Mouse (Mus musculus): ENCODE measurements around the gene Ube4b. TPM values are rescaled to one million over a fixed set of nuclear protein-coding genes. Genes with fewer than 3 reads are reported as not detected.
"Not testable (repeated sequence)": the region's sequence is repeated elsewhere in the genome, so short reads cannot be mapped to it uniquely, and the experiment has no call there.

Gene Ube4b
- total and polyA plus RNA-seq, 2 experiments from 2014 or later = 47.6 to 93.3 TPM

DNA sequence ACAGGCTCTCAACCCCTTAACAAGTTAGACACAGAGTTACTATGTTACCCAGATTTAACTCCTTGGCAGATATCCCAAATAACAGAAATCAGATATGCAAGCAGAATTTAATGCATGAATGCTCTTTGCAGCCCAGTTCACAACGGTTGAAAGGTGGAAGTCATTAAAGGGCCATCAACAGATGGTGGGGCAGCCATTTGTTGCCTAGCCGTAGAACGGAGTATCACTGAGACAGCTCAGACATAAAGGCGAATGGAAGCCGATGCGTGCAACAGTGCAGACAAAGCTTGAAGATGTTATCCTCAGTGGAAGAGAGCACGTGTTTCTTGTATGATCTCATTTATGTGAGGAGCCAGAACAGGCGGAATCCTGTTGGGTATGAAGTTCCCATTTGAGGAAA lies 14.0 kb upstream of the Ube4b start:
- H3K27me3 ChIP-seq (ENCODE audit: insufficient read depth, low read length) = no peaks in the 10 kb centered on the region
- H3K4me2 ChIP-seq (ENCODE audit: low read depth) = no peak overlapping the region
- no peak overlapping the region for H3K9ac ChIP-seq
- 48% methylated on average over 8 of the region's 8 CpGs for WGBS
- no peak overlapping the region for H3K27ac ChIP-seq (ENCODE audit: low read depth, low read length)
- no peak for ATAC-seq
- H3K4me1 ChIP-seq (ENCODE audit: insufficient read depth) = peaks cover 7% of the 10 kb centered on the region
- DNase-seq = no peak
- no peaks in the 10 kb centered on the region for H3K36me3 ChIP-seq (ENCODE audit: insufficient read depth)
- no peak overlapping the region for H3K4me3 ChIP-seq (ENCODE audit: low read depth, low read length)
- no peak for TF ChIP-seq CTCF (IDR thresholded peaks at IDR 0.05; ENCODE audit: low read depth)
- H3K9me3 ChIP-seq (ENCODE audit: low read length) = no peaks in the 10 kb centered on the region

DNA sequence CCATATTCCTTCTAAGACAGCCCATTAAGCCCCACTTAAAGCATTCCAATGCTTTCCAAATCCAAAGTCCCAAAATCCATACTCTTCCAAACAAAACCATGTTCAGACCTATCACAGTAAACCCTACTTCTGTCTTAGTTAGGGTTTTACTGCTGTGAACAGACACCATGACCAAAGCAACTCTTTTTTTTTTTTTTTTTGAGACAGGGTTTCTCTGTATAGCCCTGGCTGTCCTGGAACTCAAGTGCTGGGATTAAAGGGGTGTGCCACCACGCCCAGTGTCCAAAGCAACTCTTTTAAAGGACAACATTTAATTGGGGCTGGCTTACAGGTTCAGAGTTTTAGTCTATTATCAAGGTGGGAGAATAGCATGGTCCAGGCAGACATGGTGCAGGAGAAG lies 5.3 kb upstream of the Ube4b start:
- not testable (repeated sequence) for DNase-seq; ATAC-seq; H3K4me3 ChIP-seq (ENCODE audit: low read depth, low read length); H3K36me3 ChIP-seq (ENCODE audit: insufficient read depth); H3K4me2 ChIP-seq (ENCODE audit: low read depth); H3K27me3 ChIP-seq (ENCODE audit: insufficient read depth, low read length); H3K4me1 ChIP-seq (ENCODE audit: insufficient read depth); H3K9me3 ChIP-seq (ENCODE audit: low read length); H3K27ac ChIP-seq (ENCODE audit: low read depth, low read length); H3K9ac ChIP-seq
- 62% methylated on average over 1 of the region's 1 CpGs for WGBS

DNA sequence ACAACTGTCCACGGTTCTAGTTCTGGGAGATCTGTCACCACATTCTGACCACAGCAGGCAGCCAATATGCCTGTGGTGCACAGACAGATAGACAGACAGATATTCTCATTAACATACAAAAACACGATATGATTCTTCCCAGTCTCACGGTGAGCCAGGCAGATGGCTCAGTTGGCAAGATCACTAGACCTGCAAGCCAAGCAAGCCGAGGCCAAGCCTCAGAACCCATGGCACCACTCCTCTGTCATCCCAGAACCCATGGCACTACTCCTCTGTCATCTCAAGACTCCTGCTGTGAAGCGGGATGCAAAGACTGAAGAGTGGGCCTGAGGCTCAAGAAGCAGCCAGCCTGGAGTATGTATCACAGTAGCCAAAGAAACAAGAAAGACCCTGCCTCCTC lies 3.0 kb upstream of the Ube4b start:
- 61% methylated on average over 5 of the region's 5 CpGs for WGBS
- no peak for DNase-seq

DNA sequence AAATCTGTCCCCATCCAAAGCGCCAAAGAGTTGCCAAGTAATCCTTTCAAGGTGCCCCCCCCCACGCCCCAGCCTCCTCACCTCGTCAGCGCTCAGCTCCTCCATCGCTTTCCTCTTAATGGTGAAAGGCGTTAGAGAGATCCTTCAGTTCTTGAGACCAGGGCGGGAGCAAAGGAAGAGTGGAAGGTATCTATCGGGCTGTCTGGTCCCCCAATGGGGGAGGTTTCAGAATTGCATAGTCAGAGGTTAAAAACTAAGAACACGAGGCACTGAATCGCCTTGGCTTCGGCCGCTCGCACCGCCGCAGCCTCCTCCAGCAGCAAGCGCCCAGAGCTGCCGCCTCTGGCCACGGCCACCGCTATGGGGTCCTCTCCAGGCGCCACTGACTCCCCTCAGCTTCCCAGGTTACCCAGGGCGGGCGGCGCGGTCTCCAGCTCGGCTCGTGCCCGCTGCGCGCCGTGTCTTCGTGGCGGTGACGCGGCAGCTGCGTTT lies 702 bp downstream of the Ube4b start:
- Histone ChIP-seq H3K4me1 (ENCODE audit: insufficient read depth) (peaks cover 11% of the 10 kb centered on the region), H3K9me3 (ENCODE audit: low read length) (no peaks in the 10 kb centered on the region), H3K36me3 (ENCODE audit: insufficient read depth) (no peaks in the 10 kb centered on the region), H3K4me2 (ENCODE audit: low read depth) (peak overlapping the region; percentile 82), H3K27ac (ENCODE audit: low read depth, low read length) (peak overlapping the region; percentile 99), H3K9ac (peak overlapping the region; percentile 89), H3K27me3 (ENCODE audit: insufficient read depth, low read length) (no peaks in the 10 kb centered on the region), H3K4me3 (ENCODE audit: low read depth, low read length) (peak overlapping the region; percentile 61)
- ATAC-seq (peak; percentile 10), DNase-seq (no peak)
- TF ChIP-seq CTCF (IDR thresholded peaks at IDR 0.05; ENCODE audit: low read depth) = no peak
- WGBS = under 1% methylated on average over 35 of the region's 35 CpGs

More for the DNA sequence above, 3.0 kb upstream of the Ube4b start:
- no peak overlapping the region for H3K4me3 ChIP-seq (ENCODE audit: low read depth, low read length)
- no peaks in the 10 kb centered on the region for H3K36me3 ChIP-seq (ENCODE audit: insufficient read depth)
- no peak overlapping the region for H3K9ac ChIP-seq
- no peak for TF ChIP-seq CTCF (IDR thresholded peaks at IDR 0.05; ENCODE audit: low read depth)
- H3K27ac ChIP-seq (ENCODE audit: low read depth, low read length) = no peak overlapping the region
- no peaks in the 10 kb centered on the region for H3K27me3 ChIP-seq (ENCODE audit: insufficient read depth, low read length)
- no peak overlapping the region for H3K4me2 ChIP-seq (ENCODE audit: low read depth)
- H3K9me3 ChIP-seq (ENCODE audit: low read length) = no peaks in the 10 kb centered on the region
- H3K4me1 ChIP-seq (ENCODE audit: insufficient read depth) = peaks cover 1% of the 10 kb centered on the region; the same call in 1 of the 2 replicates
- ATAC-seq = no peak

DNA sequence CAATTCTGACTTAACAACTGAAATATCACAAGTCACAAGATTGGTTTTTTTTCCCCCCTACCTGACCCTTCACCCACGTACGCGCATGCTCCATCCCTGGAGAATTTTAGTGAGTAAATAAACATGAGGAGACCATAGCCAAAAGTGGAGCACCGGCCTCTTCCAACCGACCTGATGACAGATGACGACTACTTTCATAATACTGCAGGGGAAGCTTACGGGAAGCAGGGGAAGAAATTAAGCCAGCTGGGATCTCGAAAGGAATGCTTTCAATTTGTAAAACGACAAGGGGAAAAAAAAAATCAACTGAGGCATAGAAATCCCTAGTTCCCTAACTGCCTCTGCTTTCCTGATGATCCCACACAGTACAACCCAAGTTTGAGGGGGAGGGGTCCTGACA lies 1.8 kb downstream of the Ube4b start:
- TF ChIP-seq CTCF (IDR thresholded peaks at IDR 0.05; ENCODE audit: low read depth) = no peak
- H3K27ac ChIP-seq (ENCODE audit: low read depth, low read length) = no peak overlapping the region

GRCm38 (mm10) chr4:149417854-149418365 lies 8.6 kb downstream of the Ube4b start:
- TF ChIP-seq CTCF (IDR thresholded peaks at IDR 0.05; ENCODE audit: low read depth) = no peak
- Histone ChIP-seq H3K4me1 (ENCODE audit: insufficient read depth) (peaks cover 11% of the 10 kb centered on the region), H3K4me3 (ENCODE audit: low read depth, low read length) (no peak overlapping the region), H3K9ac (no peak overlapping the region), H3K27me3 (ENCODE audit: insufficient read depth, low read length) (no peaks in the 10 kb centered on the region), H3K27ac (ENCODE audit: low read depth, low read length) (no peak overlapping the region), H3K36me3 (ENCODE audit: insufficient read depth) (no peaks in the 10 kb centered on the region), H3K4me2 (ENCODE audit: low read depth) (no peak overlapping the region), H3K9me3 (ENCODE audit: low read length) (no peaks in the 10 kb centered on the region)
- ATAC-seq (no peak), DNase-seq (no peak)
- 77% methylated on average over 5 of the region's 5 CpGs for WGBS

More for the DNA sequence above, 1.8 kb downstream of the Ube4b start:
- Histone ChIP-seq H3K4me1 (ENCODE audit: insufficient read depth) (peaks cover 11% of the 10 kb centered on the region), H3K4me2 (ENCODE audit: low read depth) (peak overlapping the region; percentile 82), H3K36me3 (ENCODE audit: insufficient read depth) (no peaks in the 10 kb centered on the region), H3K27me3 (ENCODE audit: insufficient read depth, low read length) (no peaks in the 10 kb centered on the region), H3K9ac (peak overlapping the region; percentile 89), H3K9me3 (ENCODE audit: low read length) (no peaks in the 10 kb centered on the region), H3K4me3 (ENCODE audit: low read depth, low read length) (peak overlapping the region; percentile 61)
- DNase-seq = no peak
- 0% methylated on average over 9 of the region's 9 CpGs for WGBS
- no peak for ATAC-seq

DNA sequence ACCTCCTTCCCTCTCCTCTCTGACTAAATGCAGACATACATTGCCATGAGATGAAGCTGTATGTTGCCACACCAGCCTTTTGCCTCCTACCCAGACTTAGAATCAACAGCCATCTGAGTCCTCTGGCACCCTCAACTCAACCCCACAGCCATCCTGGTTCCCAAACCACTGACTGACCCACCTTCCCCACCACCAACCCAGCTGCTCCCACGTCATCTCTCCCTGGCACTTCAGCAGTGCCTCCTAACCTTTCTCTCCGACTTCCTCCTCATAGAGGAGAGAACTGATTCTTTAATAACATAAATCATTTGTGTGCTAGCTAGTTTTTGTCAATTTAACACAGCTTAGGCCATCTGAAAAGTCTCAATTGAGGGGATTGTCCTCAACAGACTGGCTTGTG lies 9.6 kb downstream of the Ube4b start:
- no peaks in the 10 kb centered on the region for H3K36me3 ChIP-seq (ENCODE audit: insufficient read depth)
- no peaks in the 10 kb centered on the region for H3K9me3 ChIP-seq (ENCODE audit: low read length)
- H3K9ac ChIP-seq = no peak overlapping the region
- H3K27me3 ChIP-seq (ENCODE audit: insufficient read depth, low read length) = no peaks in the 10 kb centered on the region
- WGBS = 83% methylated on average over 2 of the region's 2 CpGs
- no peak for TF ChIP-seq CTCF (IDR thresholded peaks at IDR 0.05; ENCODE audit: low read depth)
- no peak overlapping the region for H3K4me2 ChIP-seq (ENCODE audit: low read depth)
- H3K4me3 ChIP-seq (ENCODE audit: low read depth, low read length) = no peak overlapping the region
- H3K27ac ChIP-seq (ENCODE audit: low read depth, low read length) = no peak overlapping the region
- H3K4me1 ChIP-seq (ENCODE audit: insufficient read depth) = peaks cover 9% of the 10 kb centered on the region; the same call in 1 of the 2 replicates
- DNase-seq (no peak), ATAC-seq (no peak)
